Mouse (Mus musculus): ENCODE results near the gene Atg13. TPM values are rescaled to one million over a fixed set of nuclear protein-coding genes. Genes with fewer than 3 reads are reported as not detected.
A peak's percentile ranks its signal among the peaks of the same experiment; 100 is the strongest.

Atg13 gene
- total and polyA plus RNA-seq, 2 experiments from 2014 or later, result 28.9 to 29.8 TPM

GRCm38 (mm10) chr2:91659657-91660056 lies 50.7 kb downstream of the Atg13 start:
- Histone ChIP-seq H3K4me2 (ENCODE audit: low read depth) (no peak overlapping the region), H3K9ac (no peak overlapping the region), H3K4me3 (ENCODE audit: low read depth, low read length) (no peak overlapping the region), H3K27ac (ENCODE audit: low read depth, low read length) (no peak overlapping the region), H3K36me3 (ENCODE audit: insufficient read depth) (peaks cover 82% of the 10 kb centered on the region), H3K9me3 (ENCODE audit: low read length) (no peaks in the 10 kb centered on the region), H3K4me1 (ENCODE audit: insufficient read depth) (no peaks in the 10 kb centered on the region), H3K27me3 (ENCODE audit: insufficient read depth, low read length) (no peaks in the 10 kb centered on the region)
- ATAC-seq (no peak), DNase-seq (no peak)
- TF ChIP-seq CTCF (IDR thresholded peaks at IDR 0.05; ENCODE audit: low read depth), result no peak
- 95% methylated on average over 8 of the region's 8 CpGs for WGBS

GRCm38 (mm10) chr2:91656774-91657173 lies 53.6 kb downstream of the Atg13 start:
- TF ChIP-seq CTCF (IDR thresholded peaks at IDR 0.05; ENCODE audit: low read depth), result peak; percentile 25; the same call in 1 of the 2 replicates
- no peak for ATAC-seq
- H3K36me3 ChIP-seq (ENCODE audit: insufficient read depth), result peaks cover 82% of the 10 kb centered on the region

GRCm38 (mm10) chr2:91655827-91656226 lies 54.5 kb downstream of the Atg13 start:
- no peak overlapping the region for H3K4me2 ChIP-seq (ENCODE audit: low read depth)
- WGBS, result 70% methylated on average over 6 of the region's 6 CpGs
- H3K4me3 ChIP-seq (ENCODE audit: low read depth, low read length), result no peak overlapping the region
- H3K36me3 ChIP-seq (ENCODE audit: insufficient read depth), result peaks cover 75% of the 10 kb centered on the region
- ATAC-seq (no peak), DNase-seq (no peak)
- no peak overlapping the region for H3K27ac ChIP-seq (ENCODE audit: low read depth, low read length)
- H3K9ac ChIP-seq, result no peak overlapping the region
- no peaks in the 10 kb centered on the region for H3K27me3 ChIP-seq (ENCODE audit: insufficient read depth, low read length)
- 0 out of 2 replicates have a peak, but pooled peaks cover 3% of the 10 kb centered on the region for H3K4me1 ChIP-seq (ENCODE audit: insufficient read depth)
- no peaks in the 10 kb centered on the region for H3K9me3 ChIP-seq (ENCODE audit: low read length)
- no peak for TF ChIP-seq CTCF (IDR thresholded peaks at IDR 0.05; ENCODE audit: low read depth)

More at GRCm38 (mm10) chr2:91656774-91657173, 53.6 kb downstream of the Atg13 start:
- Histone ChIP-seq H3K9me3 (ENCODE audit: low read length) (no peaks in the 10 kb centered on the region), H3K4me1 (ENCODE audit: insufficient read depth) (no peaks in the 10 kb centered on the region), H3K4me3 (ENCODE audit: low read depth, low read length) (no peak overlapping the region), H3K27ac (ENCODE audit: low read depth, low read length) (no peak overlapping the region), H3K9ac (no peak overlapping the region), H3K27me3 (ENCODE audit: insufficient read depth, low read length) (no peaks in the 10 kb centered on the region), H3K4me2 (ENCODE audit: low read depth) (no peak overlapping the region)
- DNase-seq, result no peak
- 73% methylated on average over 8 of the region's 8 CpGs for WGBS

- no peak overlapping the region for H3K27ac ChIP-seq (ENCODE audit: low read depth, low read length)
- 91% methylated on average over 5 of the region's 5 CpGs for WGBS
- no peak overlapping the region for H3K4me3 ChIP-seq (ENCODE audit: low read depth, low read length)
- ATAC-seq (no peak), DNase-seq (no peak)
- no peaks in the 10 kb centered on the region for H3K27me3 ChIP-seq (ENCODE audit: insufficient read depth, low read length)
- TF ChIP-seq CTCF (IDR thresholded peaks at IDR 0.05; ENCODE audit: low read depth), result no peak
- no peak overlapping the region for H3K9ac ChIP-seq
- 0 out of 2 replicates have a peak, but pooled peaks cover 5% of the 10 kb centered on the region for H3K4me1 ChIP-seq (ENCODE audit: insufficient read depth)
- H3K4me2 ChIP-seq (ENCODE audit: low read depth), result no peak overlapping the region
- H3K9me3 ChIP-seq (ENCODE audit: low read length), result no peaks in the 10 kb centered on the region
- H3K36me3 ChIP-seq (ENCODE audit: insufficient read depth), result peaks cover 73% of the 10 kb centered on the region
These were observed 55.0 kb downstream of the Atg13 start for GRCm38 (mm10) chr2:91655388-91655787.

GRCm38 (mm10) chr2:91652863-91653262 lies 57.5 kb downstream of the Atg13 start:
- Histone ChIP-seq H3K4me2 (ENCODE audit: low read depth) (0 out of 2 replicates have a peak overlapping the region, but pooled peaks have one; percentile 3), H3K9ac (peak overlapping the region; percentile 10; the same call in 1 of the 2 replicates), H3K9me3 (ENCODE audit: low read length) (no peaks in the 10 kb centered on the region), H3K27ac (ENCODE audit: low read depth, low read length) (no peak overlapping the region), H3K36me3 (ENCODE audit: insufficient read depth) (peaks cover 53% of the 10 kb centered on the region), H3K27me3 (ENCODE audit: insufficient read depth, low read length) (no peaks in the 10 kb centered on the region), H3K4me3 (ENCODE audit: low read depth, low read length) (no peak overlapping the region), H3K4me1 (ENCODE audit: insufficient read depth) (peaks cover 9% of the 10 kb centered on the region; the same call in 1 of the 2 replicates)
- WGBS, result 56% methylated on average over 6 of the region's 6 CpGs
- ATAC-seq (no peak), DNase-seq (no peak)
- no peak for TF ChIP-seq CTCF (IDR thresholded peaks at IDR 0.05; ENCODE audit: low read depth)

GRCm38 (mm10) chr2:91651458-91652258 lies 58.7 kb downstream of the Atg13 start:
- Histone ChIP-seq H3K9ac (no peak overlapping the region), H3K27me3 (ENCODE audit: insufficient read depth, low read length) (no peaks in the 10 kb centered on the region), H3K36me3 (ENCODE audit: insufficient read depth) (peaks cover 55% of the 10 kb centered on the region), H3K9me3 (ENCODE audit: low read length) (no peaks in the 10 kb centered on the region), H3K4me3 (ENCODE audit: low read depth, low read length) (no peak overlapping the region), H3K4me1 (ENCODE audit: insufficient read depth) (peaks cover 9% of the 10 kb centered on the region; the same call in 1 of the 2 replicates), H3K4me2 (ENCODE audit: low read depth) (no peak overlapping the region), H3K27ac (ENCODE audit: low read depth, low read length) (no peak overlapping the region)
- no peak for TF ChIP-seq CTCF (IDR thresholded peaks at IDR 0.05; ENCODE audit: low read depth)
- ATAC-seq, result no peak
- WGBS, result 91% methylated on average over 14 of the region's 14 CpGs
- DNase-seq, result no peak

- H3K9me3 ChIP-seq (ENCODE audit: low read length), result no peaks in the 10 kb centered on the region
- WGBS, result 21% methylated on average over 16 of the region's 16 CpGs
- TF ChIP-seq CTCF (IDR thresholded peaks at IDR 0.05; ENCODE audit: low read depth), result no peak
- DNase-seq (no peak), ATAC-seq (peak; percentile 48)
- H3K4me1 ChIP-seq (ENCODE audit: insufficient read depth), result peaks cover 9% of the 10 kb centered on the region; the same call in 1 of the 2 replicates
- peak overlapping the region; percentile 82 for H3K4me2 ChIP-seq (ENCODE audit: low read depth)
- no peaks in the 10 kb centered on the region for H3K27me3 ChIP-seq (ENCODE audit: insufficient read depth, low read length)
- peak overlapping the region; percentile 68 for H3K4me3 ChIP-seq (ENCODE audit: low read depth, low read length)
- H3K36me3 ChIP-seq (ENCODE audit: insufficient read depth), result peaks cover 56% of the 10 kb centered on the region
- H3K9ac ChIP-seq, result peak overlapping the region; percentile 74
- H3K27ac ChIP-seq (ENCODE audit: low read depth, low read length), result peak overlapping the region; percentile 79
These were observed 59.9 kb downstream of the Atg13 start for GRCm38 (mm10) chr2:91650360-91650995.

Data from forebrain, postnatal 0 days (tissue).